Mouse (Mus musculus) lung, postnatal 25 days (tissue): ENCODE measurements around the gene Cdh23.

Experiments
- DNase-seq: peaks from one replicate; pipeline ENCODE4 v3.0.0; 2022; ENCODE audit warnings: low spot score

Cdh23 gene

DNA sequence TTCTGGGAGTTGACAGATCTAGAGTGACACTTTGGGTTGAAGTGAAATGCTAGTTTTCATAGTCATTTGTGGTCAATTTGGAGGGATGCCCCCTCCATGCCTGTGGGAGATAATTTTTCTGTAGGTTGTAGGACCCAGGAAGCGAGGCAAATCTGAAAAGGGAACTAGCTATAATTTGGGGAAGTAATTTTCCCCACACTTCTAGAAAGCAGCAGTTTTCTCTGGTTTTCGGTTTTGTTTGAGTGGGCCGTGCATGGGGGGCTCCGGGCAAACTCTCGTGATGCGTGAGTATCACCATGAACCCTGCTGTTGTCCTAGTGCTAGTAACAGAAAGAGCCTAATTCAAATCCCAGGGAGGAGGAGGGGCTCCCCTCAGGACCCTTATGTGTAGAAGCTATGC lies 412.0 kb downstream of the Cdh23 start:
- no peak for DNase-seq

DNA sequence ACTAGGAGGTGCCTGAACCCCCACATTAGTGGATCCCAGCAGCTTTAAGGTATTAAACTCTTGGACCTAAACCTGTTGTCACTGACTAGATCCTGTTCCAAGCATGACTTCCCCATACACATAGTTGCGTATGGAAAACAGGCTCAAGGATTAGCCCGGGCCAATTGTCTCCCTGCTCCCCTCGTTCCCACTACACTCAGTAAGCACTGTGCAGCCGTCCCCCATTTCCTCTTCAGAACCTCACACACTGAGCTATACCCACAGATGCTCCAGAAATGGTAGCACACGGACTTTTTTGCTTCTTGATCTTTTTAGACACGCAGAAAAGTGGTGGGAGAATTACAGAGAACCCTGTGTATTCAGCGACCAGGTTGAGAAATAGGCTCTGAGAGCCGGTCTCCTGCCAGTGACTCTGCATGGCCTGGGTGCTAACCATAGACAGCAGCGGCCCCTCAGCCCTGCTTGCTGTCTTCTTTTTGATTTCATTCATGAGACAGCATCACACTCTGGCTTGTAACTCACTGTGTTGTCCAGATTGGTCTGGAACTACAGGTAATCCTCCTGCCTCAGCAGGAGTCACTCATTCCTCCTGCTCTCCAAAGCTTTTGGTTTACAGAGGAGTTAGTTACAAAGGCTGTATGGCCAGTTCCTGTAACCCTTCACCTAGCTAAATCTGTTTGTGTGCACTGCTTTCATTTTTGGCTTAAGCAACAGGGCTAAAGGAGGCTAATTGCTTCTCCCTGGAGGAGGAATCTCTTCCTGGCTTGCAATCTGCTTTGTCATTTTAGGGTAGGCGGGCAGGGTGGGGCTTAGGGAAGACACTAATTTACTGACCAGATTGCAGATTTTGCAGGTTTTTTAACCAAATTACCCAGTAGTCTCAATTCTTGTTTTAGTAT lies 413.9 kb downstream of the Cdh23 start:
- DNase-seq = peak; percentile 69

DNA sequence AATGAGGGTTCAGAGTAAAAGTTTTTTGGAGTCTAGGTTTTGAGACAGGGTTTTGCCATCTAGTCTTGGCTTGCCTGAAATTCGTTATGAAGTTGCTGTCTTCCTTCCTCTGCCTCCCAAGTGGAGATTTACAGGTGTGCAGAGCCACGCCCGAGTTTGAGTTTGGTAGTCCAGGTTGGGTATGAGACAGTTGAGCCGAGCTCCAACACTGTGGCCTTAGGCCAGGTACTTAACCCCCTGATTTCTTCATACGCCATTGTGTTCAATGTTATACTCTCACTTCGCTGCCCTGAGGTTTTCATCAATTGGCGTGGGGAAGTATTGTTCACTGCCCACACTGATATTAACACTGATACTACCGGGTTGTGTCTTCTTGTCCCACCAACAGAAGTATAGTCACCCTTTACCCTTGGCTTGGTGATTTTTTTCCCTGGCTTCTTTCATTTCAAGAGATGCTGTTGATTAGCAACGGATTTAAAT lies 414.7 kb downstream of the Cdh23 start:
- no peak for DNase-seq

DNA sequence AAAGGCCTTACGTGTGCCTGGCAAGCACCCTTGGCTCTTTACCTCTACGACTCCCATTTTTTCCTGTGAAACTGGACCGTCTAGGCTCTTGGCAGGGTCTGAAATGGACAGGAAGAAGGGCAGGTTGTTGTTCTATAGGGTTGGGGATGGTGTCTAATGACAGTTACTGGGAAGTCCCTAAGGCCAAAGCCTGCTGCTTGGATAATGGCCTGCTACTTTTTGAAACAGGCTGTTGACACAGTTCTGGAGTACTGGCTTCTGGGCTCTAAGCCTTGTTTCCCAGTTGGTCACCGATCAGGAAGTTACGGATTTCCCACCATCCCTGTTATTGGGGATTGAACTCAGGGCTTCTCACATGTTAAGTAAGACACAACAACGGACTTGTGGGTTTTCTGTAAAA lies 415.9 kb downstream of the Cdh23 start:
- DNase-seq = no peak

DNA sequence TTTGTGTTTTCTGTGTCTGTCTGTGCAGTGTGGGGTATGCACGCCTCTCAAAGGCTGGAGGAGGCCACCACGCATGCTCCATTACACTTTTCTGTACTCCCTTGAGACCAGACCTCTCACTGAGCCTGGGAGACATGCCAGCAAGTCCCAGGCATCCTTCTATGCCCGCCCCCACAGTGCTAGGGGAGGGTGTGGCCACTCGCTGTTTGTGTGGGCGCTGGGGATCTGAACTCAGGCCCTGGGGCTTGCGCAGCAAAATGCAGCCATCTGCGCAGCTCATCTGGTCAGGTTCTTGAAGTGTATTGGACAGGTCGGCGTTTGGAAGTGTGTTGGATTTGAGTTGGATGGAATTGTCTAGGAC lies 416.4 kb downstream of the Cdh23 start:
- no peak for DNase-seq

DNA sequence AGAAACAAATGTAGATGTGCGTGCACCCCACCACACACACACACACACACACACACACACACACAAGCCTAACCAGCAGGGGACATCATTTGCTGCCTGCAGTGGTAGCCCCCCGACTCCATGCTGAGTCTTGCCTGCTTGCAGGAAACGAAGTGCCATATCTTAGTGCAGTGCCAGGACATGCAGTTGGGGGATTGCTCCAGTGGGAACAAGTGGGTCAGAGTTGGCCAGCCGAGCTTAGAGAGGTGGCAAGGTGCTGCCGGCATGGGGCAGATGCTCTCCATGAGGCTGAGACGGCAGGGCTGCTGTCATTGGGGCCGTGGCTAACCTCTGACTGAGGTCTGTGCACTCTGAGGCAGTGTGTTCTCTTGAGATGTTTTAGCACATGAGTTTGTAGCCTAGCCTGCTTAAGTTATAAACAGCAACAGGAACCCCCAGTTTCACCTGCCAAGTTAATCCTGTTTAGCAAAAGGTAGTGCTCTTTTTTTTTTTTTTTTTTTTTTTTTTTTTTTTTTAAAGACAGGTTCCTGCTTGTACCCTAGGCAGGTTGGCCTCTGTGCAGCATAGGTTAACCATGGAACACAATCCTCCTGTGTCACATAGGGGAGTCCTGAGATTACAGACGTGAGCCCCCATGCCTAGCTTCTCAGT lies 416.9 kb downstream of the Cdh23 start:
- DNase-seq = no peak

DNA sequence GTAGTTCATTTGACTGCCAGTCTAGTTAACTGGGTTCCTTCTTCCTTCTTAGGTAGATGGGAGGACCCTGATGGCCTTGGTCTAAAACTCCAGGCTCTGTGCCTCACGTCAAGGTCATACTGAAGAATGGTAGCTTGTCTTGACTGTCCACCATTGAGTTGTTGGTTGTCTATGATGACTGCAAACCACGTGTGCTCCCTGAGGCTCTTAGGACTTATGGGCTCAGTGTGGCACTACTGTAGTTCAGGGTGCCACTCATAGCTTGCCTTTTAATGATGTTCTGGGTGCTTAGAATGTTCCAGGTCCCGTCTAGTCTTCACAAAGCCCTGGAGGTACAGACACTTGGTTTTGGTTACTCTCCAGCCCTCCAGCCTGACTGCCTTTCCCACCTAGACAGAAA lies 417.5 kb downstream of the Cdh23 start:
- no peak for DNase-seq

DNA sequence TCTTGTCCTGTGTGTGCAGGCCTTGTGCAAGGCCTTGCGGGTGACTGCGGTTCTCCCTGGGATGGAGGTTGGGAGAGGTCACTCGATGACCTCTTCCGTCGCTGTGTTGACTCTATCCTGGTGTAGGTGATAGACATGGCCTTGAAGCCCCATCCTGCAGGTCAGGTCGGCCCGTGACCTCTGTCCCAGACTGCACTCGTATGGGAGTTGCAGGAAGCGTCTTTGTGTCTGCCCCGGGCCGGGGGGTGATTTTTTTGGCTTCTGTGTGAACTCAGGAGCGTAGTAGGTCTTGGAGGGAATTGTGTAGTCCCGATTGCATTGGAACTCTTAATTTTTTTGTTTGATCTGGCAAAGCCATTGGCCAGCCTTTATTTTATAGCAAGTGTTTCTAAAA lies 418.3 kb downstream of the Cdh23 start:
- no peak for DNase-seq

DNA sequence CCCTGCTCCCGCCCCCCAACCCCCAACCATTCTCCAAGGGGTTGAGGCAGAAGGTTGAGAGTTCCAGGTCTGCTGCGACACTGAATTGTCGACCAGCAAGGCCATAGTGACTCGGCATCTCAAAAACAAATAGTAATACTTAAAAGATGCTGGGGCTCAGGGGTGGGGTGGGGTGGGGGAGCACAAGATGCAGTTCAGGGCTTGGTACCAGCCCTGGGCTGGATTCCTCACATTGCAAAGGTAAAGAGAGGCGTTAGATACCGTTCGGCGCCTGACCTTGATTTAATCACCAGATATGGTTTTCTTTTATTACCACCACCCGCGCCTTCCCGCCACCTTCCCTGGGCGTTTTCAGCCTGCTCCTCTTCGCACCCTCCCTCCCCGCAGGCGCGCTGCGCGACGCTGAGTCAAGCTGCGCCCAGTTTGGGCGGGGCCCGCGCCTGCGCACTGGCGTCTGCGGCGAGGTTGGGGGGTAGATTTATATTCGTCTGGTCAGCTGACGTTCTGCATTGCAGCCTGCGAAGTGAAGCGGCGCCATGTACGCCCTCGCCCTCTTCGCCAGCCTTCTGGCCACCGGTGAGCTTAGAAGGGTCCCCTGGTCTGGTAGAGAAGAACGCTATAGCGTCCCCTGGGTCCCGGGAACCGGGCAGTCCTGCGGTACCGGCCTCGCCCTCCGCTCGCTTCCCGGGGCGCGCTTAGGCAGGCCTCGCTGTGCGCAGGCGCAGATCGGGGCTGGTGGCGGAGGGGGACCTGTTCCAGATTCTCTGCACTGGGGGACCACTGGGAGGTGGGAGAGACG lies 418.9 kb downstream of the Cdh23 start, which contains the start of gene Psap:
Psap (plus strand) TSS at position 421 of the 799 bp plus-strand sequence.
- DNase-seq = peak; percentile 91

DNA sequence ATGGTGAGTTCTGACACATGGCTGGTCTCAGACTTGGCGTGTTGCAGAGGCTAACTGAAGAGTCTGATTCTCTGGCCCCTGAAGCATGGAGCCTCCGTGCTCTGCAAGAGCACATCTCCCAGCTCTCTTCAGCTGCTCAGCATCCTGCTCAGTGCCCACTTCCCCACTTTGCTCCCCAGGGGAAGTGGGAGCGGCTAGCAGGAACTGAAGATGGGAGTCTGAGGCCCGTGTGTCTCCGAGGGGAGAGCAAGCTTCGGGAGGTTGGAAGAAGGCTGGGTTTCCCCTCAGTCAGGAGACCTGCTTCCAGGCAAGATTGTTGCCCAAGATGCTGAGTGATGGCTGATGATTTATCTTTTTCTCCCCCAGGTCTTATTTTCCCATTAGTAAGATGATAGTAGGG lies 422.9 kb downstream of the Cdh23 start:
- DNase-seq = no peak

DNA sequence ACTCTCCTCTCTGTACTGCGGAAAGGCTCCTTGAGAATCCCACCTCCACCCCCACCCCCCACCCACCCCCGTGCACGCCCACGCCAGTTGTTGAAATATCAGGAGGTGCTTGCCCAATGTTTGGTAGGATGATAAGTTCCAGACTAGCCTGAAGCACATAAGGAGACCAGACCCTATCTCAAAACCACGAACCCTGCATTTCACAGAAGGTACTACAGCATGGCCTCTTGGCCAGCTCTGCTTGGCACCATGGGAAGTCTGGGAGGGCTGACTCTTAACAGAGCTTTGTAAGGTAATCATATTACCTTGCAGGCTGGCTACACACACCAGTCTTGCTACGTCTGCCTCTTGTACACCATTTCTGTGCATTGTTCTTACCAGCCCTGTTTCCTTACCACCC lies 424.0 kb downstream of the Cdh23 start:
- DNase-seq = no peak

DNA sequence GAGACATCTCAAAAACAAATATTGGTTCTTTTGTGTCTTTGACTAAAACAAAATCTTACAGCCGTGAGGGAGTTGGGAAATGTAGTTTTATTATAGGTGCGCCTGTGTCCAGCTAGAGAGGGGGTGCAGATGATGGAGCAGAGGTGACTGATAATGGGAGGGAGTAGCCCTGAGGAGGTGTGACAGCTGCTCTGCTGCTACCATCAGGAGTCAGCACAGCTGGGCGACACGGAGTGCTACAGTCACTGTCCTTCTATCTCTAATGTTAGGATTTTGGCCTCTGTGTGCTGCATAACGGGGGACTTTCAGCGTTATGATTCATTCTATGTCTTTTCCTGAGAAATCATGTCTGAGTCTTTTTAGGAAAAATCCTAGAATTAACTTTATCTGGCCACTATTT lies 425.3 kb downstream of the Cdh23 start:
- no peak for DNase-seq

DNA sequence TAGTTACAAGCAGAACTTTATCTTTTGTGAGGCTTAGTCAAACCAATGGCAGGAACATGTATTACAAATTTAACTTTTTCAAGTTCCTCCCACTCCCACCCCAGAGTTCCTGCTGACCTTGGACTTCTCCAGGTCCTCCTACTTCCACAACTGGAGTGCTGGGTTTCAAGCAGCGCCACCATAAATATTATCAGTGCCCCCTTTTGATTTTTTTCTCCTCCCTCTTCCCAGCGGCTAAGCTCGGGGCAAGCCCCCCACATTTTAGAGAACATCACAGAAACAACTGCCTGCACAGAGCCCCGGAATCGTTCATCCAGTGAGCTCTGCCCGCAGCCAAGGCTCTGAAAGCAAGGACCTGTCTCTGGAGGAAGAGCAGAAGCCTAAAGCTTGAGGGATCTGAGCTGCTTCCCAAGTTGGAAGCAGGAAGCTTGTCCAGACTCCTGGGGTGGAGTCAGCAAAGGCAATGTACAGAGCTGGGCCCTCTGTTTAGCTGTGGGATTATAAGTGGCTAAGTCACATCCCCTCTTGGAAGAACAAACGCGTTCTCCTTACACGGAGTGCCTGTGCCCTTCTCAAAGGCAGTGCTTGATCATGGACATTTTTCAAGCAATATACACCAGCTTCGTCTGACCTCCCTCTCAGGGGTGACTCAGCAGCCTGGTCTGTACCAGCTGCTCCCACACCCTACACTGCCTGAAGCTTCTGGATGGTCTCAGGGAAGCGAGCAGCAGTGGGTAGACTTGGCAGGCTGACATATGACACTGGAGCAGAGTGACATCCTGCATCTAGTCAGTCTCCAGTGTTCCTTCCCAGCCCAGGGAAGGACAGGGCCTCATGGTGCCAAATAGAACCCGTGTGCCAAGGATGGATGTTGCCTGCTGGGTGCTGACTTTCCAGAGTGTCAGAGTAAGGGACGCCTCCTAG lies 426.9 kb downstream of the Cdh23 start:
- no peak for DNase-seq

DNA sequence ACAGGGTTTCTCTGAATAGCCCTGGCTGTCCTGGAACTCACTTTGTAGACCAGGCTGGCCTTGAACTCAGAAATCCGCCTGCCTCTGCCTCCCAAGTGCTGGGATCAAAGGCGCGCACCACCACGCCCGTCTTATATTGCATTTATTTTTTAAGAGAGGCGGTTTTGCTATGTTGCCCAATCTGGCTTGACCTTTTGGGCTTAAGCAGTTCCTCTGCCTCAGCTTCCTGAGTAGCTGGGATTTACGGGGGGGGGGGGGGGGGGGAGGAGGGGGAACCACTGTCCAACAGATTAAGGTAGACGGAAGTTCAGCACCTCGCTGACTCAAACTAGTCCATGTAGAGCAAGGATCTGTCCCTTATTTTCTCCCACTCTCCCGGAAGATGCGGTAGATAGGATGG lies 427.6 kb downstream of the Cdh23 start:
- no peak for DNase-seq

DNA sequence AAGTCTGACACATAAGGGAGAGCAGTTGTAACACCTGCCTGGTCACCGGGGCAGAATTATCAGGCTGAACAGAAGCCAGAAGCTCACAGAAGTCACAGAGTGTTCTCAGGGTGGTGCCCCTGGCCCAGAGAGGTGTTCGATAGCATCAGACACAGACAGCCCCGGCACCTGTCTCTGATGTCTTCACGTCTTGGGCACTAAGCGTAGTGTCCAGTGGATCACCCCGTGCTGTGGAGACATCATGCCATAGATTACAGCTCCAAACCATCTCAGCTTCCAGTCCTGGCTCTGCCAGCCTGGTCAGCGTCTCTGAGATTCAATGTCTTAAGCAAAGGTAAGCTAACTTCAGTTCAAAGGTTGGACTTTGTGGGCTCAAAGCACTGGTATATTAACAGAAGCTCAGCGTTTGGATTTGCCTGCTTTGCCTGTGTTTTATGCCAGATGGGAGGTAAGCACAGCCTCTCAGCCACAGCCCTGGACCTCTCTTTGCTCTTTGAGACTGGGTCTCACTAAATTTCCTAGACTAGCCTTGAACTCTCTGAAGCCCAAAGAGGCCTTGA lies 429.4 kb downstream of the Cdh23 start:
- DNase-seq = no peak

DNA sequence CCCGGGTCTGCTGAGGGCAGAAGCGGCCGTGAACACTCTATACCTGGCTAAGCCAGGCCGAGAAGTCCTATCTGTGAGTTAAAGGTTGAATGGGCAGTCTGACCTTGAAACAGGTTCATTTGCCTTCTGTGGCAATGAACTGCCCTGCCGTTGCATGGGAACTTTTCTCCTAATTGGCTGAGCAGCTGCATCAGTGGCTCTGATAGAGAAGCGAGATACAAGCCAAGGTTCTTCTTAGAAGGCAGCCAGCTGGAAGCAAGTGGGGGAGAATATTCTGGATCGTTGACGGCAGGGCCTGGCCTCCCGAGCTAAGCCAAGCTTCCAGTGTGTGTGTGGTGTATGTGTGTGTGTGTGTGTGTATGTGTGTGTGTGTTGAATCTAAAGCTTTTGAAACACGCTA lies 431.0 kb downstream of the Cdh23 start:
- no peak for DNase-seq

DNA sequence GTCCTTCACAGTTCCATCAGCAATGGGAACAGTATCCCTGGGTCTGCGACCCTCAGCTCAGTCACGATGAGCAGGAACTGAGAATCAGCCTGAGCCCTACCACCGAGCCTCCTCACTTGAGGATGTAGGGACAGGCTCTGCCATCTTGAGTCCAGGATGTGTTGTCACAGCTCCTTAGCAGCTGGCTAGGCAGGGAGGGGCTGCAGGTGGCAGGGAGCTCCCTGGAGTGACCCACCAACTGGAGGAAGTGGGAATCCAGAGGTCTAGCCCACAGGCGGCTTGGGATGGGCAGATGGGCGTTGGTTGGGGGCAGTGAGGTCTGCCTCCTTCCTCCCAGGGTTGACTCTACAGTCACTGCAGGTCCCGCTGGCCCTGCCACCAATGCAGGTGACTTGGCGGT lies 432.9 kb downstream of the Cdh23 start:
- no peak for DNase-seq

DNA sequence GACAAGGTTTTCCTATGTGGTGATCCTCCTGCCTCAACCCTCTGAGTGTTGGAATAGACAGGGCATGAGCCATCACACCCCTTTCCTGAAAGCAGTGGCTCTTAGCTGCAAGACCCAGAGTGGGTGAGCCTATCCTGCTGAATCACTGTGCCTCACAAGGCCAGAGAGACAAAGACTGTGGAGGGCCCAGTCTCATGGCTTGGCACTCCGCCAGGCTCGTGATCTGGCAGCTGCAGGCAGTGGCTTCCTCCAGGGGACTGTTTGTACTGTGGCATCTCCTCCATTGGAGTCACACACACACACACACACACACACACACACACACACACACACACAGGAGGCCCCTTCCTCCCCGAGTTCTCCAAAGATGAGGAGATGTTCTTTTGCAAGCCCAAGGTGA lies 433.9 kb downstream of the Cdh23 start:
- DNase-seq = peak; percentile 92

DNA sequence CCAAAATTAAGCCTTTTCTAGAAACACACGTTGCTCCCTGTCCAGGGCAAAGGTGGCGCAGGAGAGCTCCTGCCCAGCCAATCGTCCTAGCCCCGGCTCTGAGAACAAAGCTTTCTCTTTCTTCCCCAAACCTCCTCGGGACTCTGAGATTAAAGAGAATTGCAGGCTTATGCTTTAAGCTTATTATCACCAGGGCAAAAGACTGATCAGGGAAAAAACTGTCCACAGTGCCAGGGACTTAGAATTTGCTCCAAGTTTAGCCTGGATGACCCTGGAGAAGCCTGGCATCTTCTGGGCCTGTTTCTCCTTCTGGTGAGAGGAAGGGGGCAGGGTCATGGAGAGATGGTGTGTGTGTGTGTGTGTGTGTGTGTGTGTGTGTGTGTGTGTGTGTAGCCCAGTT lies 434.8 kb downstream of the Cdh23 start:
- DNase-seq = no peak

DNA sequence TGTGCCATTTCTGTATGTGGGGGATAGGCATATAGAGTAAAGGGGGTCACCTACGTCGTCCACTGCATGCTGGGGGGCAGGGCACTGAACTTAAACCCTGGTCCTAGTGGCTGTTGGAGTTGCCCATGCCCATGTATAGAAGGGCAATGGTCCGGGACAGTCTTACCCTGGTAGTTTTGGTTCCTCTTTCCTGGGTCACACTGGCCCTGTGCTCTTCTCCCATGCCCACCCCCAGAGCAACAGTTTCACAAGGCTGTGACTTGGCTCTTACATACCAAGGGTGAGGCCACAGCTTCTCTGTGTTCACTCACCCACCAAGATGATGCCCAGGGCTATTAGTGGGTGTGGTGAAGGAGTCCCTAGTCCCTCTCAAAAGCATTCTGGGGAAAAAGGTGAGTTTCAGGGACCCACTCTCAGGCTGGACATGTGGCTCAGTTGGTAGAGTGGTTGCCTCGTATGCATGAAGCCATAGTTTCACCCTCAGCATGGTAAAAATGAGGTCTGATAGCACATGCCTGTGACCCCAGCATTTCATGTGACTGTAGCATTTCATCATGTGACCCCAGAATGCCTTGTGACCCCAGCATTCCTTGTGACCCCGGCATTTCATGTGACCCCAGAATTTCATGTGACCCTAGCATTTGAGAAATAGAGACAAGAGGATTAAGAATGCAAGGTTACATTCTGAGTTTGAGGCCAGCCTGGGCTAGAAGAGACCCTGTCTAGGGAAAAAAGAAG lies 435.6 kb downstream of the Cdh23 start:
- DNase-seq = peak; percentile 55
